Mouse (Mus musculus): Measurements from ENCODE around the gene Nme8.
A peak's percentile ranks its signal among the peaks of the same experiment; 100 is the strongest.

The Nme8 gene

DNA sequence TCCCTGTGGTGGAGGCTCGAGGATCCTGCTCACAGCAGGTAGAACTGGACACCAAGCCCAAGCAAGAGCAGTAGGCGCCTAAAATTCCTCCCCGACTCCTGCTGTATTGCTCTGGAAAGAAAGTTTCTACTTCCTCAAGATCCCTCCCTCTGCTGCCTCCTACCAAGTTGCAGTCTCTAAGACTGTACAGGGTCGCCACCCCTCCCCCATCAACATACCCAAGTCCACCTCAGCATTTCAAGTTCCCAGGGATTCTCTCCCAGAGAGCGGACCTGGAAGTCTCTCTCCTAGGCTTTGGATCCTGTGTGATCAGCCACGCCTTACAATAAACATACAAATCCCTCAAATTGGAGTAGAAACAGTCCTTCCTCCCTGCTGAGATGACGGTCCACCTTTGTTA, at the start of gene Nme8:
TSS of gene Nme8 (minus strand) at position 5 of the 400 bp plus-strand sequence.
- no peak for DNase-seq (ENCODE audit: low spot score)

DNA sequence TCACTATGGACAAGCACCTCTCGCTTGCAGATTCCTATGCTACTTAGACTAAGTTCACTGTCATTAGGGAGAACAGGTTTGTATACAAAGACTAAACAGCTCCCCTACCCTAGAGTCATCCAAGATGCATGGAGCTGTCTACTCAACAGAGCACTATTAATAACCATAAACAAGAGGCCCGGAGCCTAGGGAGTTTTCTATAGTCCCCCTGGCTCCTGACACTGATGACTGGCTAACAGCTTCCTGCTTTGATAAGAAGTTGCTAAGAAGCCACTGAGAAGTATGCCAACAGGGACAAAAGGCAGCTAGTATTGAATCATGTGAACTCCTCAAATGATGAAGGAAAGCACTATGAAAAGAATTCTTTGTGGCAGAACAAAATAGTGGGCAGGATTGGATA, 48.1 kb upstream of the Nme8 start:
- no peak for DNase-seq (ENCODE audit: low spot score)

- DNase-seq (ENCODE audit: low spot score): no peak
Measured at GRCm38 (mm10) chr13:19744536-19744935, 46.9 kb upstream of the Nme8 start.

GRCm38 (mm10) chr13:19734597-19734996, 37.0 kb upstream of the Nme8 start:
- no peak for DNase-seq (ENCODE audit: low spot score)

GRCm38 (mm10) chr13:19730826-19731225, 33.2 kb upstream of the Nme8 start:
- no peak for DNase-seq (ENCODE audit: low spot score)

- DNase-seq (ENCODE audit: low spot score): no peak
Measured at GRCm38 (mm10) chr13:19718954-19719353, 21.4 kb upstream of the Nme8 start.

GRCm38 (mm10) chr13:19717201-19717600, 19.6 kb upstream of the Nme8 start:
- no peak for DNase-seq (ENCODE audit: low spot score)

DNA sequence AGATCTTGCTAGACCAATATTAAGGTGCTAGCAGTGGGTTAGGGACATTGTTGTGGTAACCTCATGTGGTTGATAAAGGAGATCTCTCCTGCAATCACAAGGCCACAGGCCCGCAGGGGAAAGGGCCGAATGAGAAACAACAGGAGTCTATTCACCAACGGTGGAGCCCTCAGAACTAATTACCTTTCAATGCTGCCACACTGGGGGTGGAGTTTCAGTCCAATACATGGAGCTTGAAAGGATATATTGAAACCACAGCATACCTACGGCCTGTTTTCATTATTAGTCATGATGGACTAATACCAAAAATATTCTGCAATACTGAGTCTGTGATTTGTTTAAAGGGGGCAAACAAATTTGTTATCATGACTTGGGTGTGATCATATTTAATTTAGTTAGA, 6.2 kb upstream of the Nme8 start:
- DNase-seq (ENCODE audit: low spot score): no peak

- peak; percentile 51 for DNase-seq (ENCODE audit: low spot score)
Measured at GRCm38 (mm10) chr13:19701443-19702078, 4.0 kb upstream of the Nme8 start.

DNA sequence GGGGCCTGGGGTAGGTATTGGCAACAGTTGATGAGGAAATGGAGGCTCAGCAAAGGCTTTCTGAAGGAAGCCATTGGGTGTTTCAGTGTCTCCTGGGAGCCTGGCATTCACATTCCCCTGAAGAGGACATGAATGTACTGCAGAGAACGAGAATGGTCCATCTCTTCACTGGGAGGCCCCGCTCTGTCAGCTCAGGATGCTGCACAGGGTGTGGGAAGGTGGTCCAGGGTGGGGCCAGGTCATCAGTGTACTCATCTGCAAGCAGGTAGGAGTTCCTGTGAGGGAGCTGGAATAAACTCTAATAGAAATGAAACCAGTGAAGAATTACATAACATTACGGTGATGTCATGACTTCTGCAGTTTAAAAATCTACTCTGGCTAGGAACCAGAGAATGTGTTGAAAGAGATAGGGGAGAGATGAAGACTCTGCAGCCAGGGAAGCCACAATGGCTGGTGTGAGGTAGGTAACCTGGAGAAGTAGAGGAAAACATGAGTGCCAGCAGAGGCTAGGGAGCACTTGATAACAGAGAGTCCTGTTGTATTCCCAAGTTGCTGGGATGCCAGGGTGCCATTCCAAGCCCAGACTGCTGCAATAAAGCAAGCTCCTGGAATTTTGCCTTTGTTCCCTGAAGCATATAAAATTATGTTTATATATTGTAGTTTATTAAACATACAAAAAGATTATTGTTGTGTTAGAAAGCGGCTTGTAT, 3.3 kb upstream of the Nme8 start:
- DNase-seq (ENCODE audit: low spot score): no peak

DNA sequence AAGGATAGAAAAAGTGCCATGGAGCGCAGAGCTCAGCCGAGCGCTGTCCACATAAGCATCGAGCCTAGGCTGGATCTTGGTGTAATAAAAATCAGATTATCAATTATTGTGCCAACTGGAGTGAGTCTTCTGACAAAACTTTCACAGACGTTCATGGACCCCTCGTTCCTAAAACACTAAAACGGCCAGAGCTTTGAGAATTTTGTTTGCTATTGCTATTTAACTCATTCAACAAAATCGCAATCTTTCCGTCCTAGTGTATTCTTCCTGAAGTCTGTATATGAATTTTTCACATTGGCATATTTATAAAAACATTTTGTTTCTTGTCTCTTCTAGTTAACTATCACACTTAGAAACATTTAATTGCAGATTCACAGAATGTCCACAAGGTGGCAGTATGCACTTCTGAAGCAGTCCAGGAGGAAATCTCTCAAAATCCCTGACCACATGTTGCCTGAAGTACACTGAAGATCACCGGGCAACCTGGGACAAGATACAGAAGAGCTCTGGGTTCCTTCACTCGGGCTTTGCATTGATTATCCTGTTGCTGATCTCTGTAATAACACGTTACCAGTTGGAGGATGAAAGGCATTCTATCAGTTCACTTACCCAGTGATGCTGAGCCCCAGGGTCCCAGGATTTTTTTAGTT, 1.1 kb upstream of the Nme8 start:
- DNase-seq (ENCODE audit: low spot score): no peak

- no peak for DNase-seq (ENCODE audit: low spot score)
Measured at GRCm38 (mm10) chr13:19690417-19690816, 7.2 kb downstream of the Nme8 start.

DNA sequence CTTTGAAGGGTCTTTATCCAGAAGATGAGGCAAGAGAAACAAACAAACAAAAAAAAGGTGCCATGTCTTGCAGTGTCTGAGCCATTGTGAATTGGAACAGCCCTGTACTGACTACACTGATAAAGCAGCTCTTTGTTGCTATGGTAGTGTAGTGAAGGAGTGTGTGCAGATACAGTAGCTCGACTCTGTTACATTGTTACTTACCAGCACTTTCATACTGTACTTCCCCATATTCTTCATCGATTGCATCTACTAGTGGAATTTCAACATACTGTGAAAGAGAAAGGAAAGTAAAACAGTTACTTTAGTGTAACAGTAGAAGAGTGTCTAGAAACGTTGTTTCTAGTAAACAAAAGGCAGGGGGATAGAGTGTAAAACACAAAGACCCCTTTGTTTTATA, 7.6 kb downstream of the Nme8 start:
- no peak for DNase-seq (ENCODE audit: low spot score)

DNA sequence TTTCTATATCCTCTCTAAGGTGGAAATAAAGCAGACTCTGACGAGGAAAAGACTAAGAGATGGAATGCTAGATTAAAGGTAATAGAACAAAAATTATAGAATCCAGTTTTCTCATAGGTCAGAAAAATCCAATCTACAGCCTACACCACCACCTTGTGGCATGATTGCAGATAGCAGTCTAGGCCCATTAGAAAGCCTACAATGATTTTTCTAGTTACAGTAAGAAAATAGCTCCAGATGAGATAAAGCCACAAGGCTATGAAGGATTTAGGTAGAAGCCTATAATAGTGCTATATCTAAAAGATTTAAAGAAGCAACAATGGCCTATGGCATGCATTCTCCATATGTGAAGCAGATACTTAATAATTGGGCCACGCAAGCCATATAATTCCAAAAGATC, 13.6 kb downstream of the Nme8 start:
- DNase-seq (ENCODE audit: low spot score): peak; percentile 57

DNA sequence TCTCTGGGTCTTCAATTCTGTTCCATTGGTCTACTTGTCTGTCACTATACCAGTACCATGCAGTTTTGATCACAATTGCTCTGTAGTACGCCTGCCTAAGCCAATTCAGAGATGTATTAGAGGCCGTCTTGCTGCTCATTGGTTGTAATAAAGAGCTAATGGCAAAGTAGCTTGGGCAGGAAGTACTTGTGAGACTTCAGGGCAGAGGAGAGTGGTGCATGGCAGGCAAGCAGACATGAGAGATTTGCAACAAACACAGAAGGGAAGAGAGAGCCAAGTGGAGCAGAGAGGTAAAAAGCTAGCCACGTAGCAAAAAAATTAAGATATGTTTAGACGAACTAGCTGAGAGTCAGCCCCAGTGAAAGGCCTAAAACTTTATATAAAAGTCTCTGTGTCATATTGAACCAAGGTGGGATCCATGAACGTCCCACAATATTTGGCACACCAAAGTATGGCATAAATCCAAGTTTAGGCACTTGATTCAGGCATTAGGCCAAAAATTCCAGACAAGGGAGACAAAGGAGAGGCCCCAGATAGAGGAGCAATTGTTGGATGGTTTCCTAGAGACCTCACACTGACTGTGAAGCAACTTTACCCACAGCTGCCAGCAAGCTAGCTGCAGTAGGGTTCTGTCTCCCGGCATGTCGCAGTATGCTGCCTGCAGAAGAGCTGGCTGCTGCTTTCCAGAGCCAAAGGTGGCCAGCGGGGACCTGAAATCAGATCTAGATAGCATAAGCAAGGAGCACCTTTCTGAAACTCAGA, 14.5 kb downstream of the Nme8 start:
- no peak for DNase-seq (ENCODE audit: low spot score)

GRCm38 (mm10) chr13:19674601-19675000, 23.0 kb downstream of the Nme8 start:
- DNase-seq (ENCODE audit: low spot score): no peak

DNA sequence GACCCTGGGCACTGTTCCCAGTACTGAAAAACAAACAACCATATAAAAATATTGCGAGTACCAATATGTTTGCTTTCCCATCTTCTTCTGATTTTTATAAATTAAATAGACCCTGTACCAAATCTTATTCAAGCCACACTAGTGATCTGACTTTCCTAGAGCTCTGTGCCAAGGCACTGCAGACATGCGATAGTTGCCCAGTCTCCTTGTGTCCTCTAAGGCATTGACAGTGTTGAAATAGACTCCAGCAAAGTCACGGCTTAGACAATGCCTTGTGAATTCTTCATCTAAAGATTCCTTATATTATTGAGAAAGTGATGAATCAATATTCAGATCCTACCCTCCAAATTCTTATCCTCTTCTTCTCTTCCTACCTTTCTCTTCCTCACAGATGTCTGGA, 23.6 kb downstream of the Nme8 start:
- DNase-seq (ENCODE audit: low spot score): no peak

GRCm38 (mm10) chr13:19668355-19669140, 29.0 kb downstream of the Nme8 start:
- no peak for DNase-seq (ENCODE audit: low spot score)

GRCm38 (mm10) chr13:19652405-19652804, 45.2 kb downstream of the Nme8 start:
- no peak for DNase-seq (ENCODE audit: low spot score)

DNA sequence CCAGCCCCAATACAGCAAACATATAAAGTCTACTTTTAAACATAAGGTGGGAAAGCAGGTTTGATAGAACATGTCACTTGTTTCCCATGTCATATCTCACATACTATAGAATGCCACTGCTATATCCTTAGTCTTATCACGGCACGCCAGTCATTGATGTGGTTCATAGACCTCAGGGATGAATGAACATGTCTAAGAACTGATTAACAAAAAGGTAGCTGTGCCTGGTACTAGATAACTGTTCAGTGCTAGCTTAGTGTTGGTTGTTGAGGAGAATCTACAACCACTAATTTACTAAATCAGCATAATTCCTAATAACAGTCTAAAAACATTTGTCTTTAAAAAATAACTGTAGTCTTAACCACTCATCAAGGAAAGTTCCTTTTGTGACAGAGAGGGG, 47.8 kb downstream of the Nme8 start:
- no peak for DNase-seq (ENCODE audit: low spot score)

DNA sequence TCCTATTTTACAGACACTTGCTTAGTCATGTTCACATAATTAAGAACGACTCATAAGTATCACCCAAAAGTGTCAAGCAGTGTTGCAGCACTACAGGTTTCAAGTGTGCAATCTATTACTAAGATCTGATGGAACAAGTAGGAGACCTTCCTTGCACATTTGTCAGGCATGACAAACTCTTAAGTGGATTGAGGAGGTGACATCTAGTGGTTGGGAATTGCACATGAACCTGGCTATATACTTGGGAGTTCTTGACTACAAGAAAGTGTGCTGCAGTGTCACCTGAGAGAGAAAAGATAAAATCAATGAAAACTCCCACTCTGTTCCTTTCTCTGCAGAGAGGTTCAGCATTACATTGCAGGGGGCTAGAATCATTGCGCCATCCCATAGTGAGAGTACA, 53.4 kb downstream of the Nme8 start:
- DNase-seq (ENCODE audit: low spot score): no peak

GRCm38 (mm10) chr13:19643519-19643918, 54.1 kb downstream of the Nme8 start:
- no peak for DNase-seq (ENCODE audit: low spot score)

Measured in layer of hippocampus, adult 9-10 months (tissue).